Mouse (Mus musculus): ENCODE results near the gene Cdk15.

DNA sequence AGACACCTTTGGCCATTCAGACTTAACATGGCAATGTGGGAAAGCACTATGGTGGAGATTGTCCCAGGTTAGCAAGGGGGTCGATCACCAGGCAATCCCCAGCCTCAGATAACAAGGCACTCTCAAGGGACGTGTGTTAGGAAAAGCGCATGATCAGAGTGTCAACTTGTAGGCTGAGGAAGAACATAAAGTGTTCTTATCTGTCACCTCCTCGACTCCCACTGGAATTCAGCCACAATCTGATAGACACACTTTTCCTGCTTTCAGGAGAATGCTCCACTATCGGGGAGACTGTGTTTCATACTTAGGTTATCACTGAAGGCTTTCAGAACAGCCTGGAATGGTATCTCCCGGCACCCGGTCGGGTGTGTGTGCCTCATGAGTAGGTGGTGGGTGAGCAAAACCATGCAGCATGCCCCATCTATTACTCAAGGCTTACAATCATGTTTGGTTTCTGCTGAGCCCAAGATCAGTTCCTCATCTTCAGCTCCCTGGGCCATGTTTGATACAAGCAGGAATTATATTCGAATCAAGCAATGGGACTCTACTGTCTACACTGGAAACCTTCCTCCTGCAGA is 107.8 kb downstream of the Cdk15 start:
- no peak for TF ChIP-seq GATA1 (IDR thresholded peaks at IDR 0.05; ENCODE audit: borderline replicate concordance, low read length)
- no peak for TF ChIP-seq FLI1 (IDR thresholded peaks at IDR 0.05; ENCODE audit: low read length)

Data from megakaryocyte, embryonic 14.5 days (primary cell).